Mouse (Mus musculus): ENCODE results near the gene Ttyh3.
"Not testable (repeated sequence)": the region's sequence is repeated elsewhere in the genome, so short reads cannot be mapped to it uniquely, and the experiment has no call there.

Ttyh3 gene

DNA sequence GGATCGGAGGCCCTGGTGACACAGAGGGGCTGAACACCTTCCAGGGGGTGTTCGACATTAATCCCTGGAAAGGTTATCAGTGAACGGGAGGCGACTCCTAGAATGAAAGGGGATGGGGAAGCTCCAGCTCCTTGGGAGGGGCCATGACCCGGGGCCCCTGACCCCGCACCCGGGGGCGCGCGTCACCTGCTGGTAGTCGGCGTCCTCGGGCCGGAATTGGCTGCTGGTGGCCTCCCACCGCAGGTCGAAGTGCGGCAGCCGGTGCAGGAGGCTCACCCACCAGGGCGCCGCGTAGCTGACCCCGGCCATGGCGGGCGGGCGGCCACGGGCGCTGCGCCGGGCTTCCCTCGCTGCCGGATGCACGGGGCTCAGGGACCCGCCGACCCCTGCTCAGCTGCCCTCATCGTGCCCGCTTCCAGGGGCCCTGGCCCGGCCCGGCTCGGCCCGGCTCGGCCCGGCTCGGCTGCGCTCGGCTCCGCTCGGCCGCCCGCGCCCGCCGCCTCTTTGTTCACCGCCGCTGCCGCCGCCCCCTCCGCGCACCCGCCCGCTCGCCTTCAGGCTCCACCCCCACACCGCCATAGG, at the start of gene Ttyh3:
Ttyh3 (minus strand) TSS at position 513 of the 582 bp plus-strand sequence.
- no peak for DNase-seq (ENCODE audit: low read depth, low spot score)

DNA sequence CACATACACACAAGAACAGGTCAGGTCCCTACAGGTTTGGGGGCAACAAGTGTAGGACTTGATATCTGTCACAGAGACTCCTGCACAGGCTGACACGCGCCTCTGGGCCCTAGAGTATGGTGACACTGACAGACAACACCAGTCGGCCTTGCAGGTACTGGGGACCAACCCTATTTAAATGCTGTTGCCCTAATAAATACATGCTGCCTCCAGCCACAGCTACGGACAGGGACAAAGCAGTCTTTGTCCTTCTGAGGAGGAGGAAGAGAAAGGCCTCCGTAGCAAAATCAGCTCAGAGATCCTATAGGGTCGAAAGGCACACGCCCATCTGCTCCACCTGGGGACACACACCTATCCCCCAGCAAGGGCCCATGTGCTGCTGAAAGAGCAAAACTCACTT, 47.2 kb upstream of the Ttyh3 start:
- DNase-seq (ENCODE audit: low read depth, low spot score) = no peak

DNA sequence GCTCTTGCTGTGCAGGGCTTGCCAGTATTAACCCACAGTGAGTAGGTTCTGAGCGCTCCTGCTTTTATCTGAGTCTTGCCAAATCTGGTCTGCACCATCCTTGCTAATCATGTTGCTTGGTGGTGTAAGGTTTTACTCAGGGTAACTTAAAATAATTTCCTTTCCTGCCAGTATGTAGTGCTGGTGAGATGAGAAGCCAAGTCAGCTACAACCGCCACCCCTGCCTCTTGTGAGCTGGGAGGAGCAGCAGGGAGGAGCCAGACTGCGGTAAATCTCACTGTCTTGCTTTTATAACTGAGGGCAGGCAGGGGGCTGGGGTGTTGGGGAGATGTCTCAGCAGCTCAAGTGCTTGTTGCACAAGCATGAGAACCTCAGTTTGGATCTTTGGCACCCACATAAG, 39.6 kb upstream of the Ttyh3 start:
- no peak for DNase-seq (ENCODE audit: low read depth, low spot score)

DNA sequence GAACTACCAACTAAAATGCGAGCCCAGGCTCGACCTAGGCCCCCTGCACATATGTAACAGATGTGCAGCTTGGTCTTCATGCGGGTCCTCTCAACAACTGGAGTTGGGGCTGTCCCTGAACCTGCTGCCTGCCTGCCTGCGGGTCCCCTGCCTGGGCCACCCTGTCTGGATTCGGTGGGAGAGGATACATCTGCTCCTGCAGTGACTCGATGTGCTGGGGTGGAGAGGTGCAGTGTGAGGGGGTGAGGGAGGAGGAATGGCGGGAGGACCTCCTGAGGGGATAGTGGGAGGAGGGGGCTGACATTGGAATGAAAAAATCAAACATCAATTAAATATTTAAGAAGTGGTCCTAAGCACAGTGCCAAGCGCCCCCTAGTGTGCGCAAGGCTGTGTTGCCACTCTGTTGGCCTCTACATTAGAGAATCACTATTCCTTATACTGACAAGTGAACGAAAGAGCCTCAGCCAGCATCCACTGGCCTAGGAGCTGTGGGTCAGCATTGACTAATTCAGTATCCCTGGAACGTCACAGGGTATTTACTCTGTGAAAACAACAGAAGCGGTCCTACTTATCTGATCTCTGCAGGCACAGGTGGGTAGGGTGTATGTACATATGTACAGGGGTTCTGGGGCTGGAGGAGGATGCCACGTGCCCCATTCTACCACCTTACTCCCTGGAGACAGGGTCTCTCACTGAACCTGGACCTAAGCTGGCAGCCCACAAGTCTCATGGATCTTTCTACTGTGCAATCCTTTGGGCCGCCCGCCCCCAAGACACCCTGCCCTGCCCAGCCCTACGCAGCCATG, 35.7 kb upstream of the Ttyh3 start:
- no peak for DNase-seq (ENCODE audit: low read depth, low spot score)

DNA sequence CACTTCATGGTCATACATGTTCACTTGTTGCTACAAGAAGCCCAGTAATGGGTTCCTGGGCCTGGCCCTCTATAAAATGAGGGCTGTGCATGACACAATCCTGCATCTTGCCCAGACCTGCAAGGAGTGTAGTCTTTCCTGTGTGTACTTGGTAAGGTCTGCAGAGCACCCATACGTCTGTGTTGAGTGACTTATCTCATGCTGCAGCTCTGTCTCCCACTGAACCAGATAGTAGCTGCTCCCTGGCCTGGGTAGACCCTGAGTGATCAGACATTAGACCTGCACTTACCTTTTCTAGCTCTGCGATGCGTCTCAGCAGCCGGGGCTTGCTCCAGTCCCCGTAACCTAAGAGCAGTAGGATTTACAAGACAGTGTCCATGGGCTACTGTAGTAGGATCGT, 33.3 kb upstream of the Ttyh3 start:
- no peak for DNase-seq (ENCODE audit: low read depth, low spot score)

DNA sequence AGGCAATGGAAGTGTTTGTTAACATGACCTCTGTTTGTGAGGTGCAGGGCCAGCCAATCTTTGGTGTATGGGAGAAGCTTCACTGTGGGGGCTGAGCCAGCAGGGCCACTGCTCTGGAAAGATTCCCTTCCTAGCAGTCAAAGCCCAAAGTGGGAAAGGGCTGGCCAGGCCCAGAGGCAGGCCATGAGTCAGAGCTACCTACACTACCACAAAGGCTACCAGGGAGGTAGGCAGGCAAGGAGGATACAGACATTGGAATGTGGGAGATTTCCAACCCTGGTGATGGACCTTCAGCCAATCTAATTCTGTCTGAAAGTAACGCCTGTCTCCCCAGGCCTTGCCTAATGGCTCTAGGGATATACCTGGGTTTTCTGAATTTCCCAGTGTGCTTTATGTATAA, 32.1 kb upstream of the Ttyh3 start:
- no peak for DNase-seq (ENCODE audit: low read depth, low spot score)

DNA sequence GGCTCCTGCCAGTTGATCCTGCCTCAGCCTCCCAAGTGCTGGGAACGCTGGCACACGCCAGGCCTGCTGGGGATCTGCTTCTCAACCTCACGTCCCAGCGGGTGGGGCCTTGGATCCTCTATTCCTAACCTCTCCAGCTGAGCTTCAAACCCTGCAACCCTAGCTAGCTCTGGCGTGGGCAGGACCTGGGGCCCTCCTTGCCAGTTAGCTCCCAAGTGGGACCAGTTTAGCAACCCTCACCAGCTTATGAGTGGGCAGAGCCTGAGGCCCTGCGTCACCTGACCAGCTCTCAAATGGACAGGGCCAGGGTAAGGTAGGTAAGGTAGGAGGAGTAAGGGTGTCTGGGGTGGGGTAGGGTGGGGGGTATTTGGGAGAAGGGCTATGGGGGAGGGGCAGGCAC, 31.2 kb upstream of the Ttyh3 start:
- DNase-seq (ENCODE audit: low read depth, low spot score) = no peak

DNA sequence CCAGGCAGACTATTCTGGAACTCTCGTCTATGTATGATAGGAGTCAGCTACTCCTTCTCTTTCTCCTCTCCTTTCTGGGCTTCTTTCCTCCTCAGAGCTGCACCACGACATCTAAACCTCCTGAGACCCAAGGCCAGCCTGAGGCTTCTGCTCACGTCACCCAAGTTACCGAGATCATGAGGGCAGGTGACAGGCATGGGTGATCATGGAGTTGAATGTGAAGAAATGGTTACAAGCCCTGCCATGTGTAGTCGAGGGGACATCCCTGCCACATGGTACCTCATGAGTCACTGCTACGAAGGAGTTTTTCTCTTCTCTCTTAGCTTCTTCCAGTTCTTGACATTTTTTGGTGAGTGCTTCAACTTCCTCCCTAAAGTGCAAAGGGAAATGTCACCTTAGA, 28.3 kb upstream of the Ttyh3 start:
- DNase-seq (ENCODE audit: low read depth, low spot score) = no peak

DNA sequence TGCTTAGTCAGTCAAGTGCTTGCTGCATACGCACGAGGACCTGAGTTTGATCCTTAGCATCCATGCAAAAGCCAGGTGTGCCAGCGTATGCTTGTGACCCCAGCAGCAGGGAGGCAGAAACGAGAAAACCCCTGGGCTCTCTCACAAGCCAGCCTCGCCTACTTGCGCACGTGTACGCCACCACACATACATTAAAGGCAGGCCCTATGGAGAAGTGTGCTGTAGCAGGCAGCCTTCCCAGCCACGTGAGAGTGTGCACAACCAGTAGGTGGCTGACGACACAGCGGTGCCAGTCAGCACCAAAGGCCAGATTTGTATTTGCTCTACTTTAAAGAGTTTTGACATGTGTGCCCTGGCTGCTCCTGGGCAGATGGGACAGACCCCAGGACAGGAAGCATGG, 26.8 kb upstream of the Ttyh3 start:
- DNase-seq (ENCODE audit: low read depth, low spot score) = no peak

DNA sequence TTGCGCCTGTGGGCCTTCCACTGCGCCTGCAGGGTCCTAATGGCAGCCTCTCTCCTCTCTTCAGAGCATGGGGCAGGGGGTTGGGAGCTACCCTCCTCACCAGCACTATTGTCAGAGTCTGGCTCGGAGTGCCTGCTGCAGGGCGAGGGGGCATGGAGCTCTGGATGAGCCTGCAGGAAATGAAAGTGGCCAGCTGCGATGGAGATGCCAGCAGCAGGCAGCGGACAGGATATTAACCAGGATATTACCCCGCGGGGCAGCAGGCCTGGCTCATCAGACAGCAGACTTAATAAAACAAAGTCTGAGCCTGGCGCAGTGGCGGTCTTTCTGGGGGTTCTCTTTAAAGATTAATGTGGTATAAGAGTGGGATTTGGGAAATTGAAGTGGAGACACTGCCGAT, 26.2 kb upstream of the Ttyh3 start:
- DNase-seq (ENCODE audit: low read depth, low spot score) = no peak

DNA sequence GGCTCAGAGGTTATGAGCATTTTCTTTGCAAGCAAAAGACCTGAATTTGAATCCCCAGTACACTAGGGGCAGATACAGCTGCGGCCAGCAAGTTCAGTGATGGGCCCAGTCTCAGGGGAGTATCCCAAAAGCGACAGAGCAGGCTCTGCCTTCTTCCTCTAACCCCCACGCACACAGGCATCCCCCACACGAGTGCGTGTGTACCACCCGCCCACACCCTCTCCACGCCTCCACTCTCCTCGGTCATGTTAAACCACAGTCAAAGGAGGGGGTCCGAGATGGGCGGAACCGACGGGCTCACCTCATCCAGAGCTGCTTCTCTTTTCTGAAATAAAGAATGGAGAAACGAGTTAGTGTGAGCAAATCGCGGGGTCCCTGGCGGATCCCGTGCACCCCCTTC, 25.2 kb upstream of the Ttyh3 start:
- no peak for DNase-seq (ENCODE audit: low read depth, low spot score)

DNA sequence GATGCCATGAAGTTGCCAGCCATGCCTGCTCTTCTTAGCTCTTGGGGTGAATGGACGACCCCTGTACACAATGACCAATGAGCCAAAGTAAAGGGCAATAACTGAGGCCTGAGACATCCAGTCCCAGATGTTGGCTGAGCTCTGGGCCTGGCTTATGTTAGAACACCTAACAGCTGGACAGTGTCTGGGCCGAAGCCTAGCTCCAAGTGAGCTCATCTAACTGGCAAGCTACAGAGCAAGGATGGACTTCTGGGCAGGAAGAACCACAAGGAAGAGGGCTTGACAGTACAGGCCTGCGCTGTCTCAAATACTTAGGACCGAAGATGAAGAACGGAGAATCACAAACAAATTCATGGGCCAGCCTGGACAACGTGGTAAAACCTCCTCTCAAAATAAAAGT, 23.8 kb upstream of the Ttyh3 start:
- DNase-seq (ENCODE audit: low read depth, low spot score) = not testable (repeated sequence)

DNA sequence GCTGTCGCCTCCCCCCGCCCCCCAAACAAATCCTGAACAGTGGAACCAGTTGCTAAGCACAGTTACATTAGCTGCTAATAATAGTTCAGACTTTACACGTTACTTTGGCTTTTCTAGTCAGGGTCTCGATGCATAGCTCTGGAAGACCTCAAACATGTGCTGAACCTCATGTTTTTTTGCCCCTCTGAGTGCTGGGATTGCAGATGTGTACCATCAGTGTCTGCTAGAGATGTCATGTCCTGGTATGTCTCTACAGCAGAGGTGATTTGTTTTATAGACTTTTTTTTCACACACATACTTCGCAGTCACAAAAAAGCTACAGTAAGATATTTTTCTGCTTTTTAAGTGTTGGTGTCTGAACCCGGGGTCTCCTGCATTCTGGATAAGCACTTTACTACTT, 23.3 kb upstream of the Ttyh3 start:
- no peak for DNase-seq (ENCODE audit: low read depth, low spot score)

DNA sequence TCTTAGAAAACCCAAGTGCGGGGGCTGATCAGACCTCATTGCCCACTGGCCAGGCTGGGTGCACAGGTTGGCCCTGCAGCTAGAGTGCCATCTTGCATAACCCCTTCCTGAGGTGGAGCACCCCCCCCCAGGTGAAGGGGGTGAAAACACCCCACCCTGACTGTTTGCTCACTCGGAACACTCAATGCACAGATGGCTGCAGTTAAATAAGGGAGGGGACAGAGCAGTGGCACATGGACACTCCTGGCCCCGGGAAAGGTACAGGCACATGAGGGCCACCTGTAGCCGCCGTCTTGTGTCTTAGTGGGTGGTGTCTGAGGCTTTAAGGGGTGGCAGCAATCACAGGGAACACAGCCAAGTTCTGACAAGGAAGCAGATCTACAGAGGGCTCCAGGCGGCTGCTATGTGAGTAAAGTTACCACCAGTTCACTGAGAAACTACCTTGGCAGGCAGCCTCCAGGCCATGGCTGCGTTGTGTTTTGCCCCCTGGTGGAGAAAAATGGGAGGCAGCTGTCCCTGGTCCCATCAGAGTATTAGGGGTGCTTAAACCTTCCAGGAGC, 14.9 kb upstream of the Ttyh3 start:
- DNase-seq (ENCODE audit: low read depth, low spot score) = no peak

DNA sequence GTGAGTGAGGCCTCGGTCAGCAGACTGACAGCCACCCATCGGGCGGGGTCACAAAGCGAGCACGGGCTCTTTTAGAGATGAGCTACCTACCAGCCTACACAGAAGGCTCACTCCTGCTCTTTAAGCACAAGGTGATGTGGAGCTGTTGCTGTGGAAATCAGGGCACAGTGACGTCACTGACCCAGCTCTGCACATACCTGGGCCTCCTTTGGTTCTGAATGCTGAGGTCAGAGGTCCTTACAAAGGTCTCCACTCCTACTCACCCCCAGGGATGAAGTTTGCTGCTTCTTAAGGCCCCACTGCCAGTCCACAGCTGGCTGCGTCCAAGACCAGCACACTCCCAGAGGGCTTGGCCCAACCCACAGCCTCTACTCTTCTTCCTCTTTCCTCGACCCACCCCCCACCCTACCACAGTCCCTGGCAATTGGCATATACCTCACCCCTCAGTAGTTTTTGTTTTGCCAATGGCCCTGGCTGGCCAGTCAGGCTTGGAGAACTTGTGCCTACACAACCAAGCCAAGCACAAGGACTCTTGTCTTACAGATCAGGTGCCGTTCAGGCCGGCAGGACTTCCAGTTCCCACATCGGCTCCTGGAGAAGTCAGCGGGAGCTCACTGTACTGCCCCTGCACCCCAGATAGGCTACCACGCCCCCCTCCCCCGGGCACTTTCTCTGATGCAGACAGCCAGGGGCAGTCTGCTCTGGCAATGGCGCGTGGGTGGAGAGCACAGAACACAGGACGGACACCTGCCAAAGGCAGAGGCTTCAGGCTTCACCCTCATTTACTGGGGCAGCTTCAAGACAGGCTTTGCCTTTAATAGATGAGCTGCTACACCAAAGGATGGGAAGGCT, 14.1 kb upstream of the Ttyh3 start:
- DNase-seq (ENCODE audit: low read depth, low spot score) = no peak

DNA sequence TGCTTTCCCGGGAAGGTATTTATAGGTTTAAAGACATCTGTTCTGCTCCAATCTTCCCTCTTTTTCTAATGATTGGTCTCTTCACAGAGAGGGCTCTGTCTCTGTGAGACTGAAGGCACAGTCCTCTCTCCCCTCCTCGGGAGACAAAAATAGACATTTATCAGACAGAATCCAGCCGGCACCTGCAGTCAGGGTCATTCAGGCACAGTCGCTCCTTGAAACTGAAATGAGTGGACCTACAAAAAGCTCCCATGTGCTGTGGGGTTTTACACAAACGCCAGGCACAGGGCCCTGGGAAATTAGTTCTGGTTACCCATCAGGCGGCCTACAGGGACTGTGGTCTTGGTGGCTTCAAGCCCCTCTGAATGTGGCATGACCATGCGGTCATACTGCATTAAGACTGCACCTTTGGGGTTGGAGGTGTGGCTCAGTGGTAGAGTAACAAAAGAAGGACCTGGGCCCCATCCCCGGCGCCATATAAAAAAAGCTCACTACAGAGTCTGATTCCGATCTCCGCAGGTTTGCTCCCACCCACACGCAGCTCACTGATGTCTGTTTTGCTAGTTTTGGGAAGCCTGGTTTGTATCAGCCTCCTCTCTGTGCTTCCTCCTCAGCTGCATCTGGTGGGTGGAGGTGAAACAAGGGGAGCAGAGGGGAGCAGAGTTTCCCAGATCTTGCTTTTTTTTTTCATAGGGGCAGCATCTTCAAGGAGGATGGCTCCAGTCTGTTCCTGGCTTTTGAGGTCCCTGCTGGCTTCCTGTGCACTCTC, 13.2 kb upstream of the Ttyh3 start:
- DNase-seq (ENCODE audit: low read depth, low spot score) = no peak

DNA sequence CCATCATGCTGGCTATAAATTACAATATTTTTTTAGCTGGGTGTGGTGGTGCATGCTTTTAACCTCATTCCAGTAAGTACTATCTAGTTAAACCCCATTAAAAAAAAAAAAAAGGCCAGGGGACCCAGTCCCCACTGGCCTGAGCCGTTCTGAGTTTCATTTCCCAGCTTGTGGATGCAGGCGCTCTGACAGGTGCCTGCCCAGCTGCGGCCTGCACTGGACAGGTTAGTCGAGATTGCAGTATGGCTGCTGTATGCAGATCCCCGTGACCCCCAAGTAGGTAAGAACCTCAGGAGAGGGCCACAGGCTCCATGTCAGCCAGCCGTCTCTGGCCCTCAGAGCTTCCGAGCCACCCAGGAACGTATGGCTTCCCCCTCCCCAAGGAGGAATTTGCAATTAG, 12.6 kb upstream of the Ttyh3 start:
- DNase-seq (ENCODE audit: low read depth, low spot score) = no peak

DNA sequence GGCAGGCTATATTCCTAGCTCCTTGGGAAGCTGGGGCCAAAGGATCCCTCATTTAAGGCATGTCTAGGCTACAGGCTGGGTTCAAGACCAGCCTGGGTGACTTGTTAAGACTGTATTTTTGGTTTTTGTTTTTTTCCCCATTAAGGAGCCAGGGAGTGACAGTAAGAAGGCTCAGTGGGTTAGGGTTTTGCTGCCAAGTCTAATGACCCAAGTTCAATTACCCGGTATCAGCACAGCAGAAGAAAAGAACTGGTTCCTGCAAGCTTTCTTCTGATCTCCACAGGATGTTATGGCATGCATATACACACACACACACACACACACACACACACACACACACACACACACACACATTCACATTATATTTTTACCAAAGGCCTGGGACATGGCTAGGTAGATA, 11.6 kb upstream of the Ttyh3 start:
- no peak for DNase-seq (ENCODE audit: low read depth, low spot score)

DNA sequence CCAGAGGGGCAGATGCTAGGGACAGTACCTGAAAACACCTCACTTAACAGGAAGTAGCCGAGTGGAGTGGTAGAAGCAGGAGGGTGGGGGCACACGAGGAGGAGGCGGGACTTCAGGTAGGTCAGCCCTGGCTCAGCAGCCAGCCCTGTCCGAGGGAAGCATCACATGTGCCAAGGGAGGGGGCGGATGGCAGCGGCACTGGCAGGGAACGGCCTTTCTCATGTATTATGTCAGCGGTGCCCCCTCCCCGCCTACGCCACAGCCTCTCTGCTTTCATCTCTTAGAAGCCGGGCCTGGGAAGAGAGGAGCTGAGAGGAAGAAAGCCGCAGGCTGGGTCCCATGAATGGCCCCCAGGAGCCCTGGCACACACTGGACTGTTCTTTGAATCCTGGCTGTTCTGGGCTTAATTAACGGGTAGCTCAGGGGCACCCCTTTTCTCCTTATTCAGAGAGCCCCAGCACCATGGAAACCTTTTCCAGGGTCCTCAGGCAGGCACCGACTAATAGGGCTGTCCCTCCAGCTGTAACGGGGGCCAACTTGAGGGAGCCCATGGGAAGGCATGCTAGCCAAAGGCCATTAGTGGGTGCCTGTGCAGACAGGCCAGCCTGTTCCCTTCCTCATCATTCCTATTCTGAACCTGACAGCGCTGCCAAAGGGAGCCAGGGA, 10.9 kb upstream of the Ttyh3 start:
- no peak for DNase-seq (ENCODE audit: low read depth, low spot score)

DNA sequence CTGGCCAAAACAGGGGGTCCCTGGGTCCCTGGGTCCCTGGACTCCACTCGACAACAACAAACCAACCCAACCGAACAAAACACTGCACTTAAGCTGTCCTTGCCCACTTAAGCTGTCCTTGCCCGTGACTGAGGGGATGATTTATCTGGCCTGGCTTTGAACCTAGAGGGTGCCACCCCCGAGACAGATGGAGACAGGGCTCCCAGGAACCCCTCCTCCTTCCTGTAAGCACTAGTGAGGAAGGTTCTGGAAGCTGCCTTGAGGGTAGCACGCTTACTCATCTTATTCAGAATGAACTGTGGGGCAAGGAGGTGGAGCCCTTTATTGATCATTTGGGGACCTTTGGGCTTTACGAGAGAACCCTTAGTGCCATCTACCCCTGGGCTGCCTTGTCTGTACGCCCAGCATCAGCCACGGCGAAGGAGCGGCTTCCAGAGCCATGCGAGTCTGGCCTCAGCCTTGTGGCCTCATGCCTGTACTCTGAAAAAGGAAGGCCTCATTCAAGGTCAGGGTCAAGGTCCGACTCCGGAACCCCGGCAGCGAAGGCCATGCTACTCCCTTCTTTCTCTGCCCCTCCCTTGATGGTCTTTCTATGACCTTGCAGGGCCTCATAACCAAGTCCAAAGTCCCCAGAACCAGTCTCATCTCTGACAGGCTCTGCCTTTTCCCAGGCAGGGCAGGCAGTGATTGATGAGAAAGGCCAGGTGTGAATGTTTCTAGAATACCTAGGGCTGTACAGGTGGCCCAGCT, 5.4 kb upstream of the Ttyh3 start:
- no peak for DNase-seq (ENCODE audit: low read depth, low spot score)
